Mouse (Mus musculus) megakaryocyte-erythroid progenitor cell, adult 5-6 weeks (primary cell): Measurements from ENCODE around the gene Slc19a1. TPM values are rescaled to one million over a fixed set of nuclear protein-coding genes. Genes with fewer than 3 reads are reported as not detected.

Experiments
- ATAC-seq: replicated peaks from 2 replicates; pipeline ENCODE4 v1.8.0; 2016; ENCODE audit warnings: mild to moderate bottlenecking, inconsistent platforms; ENCODE audit not compliant: severe bottlenecking, poor library complexity, low FRiP score, low TSS enrichment
- total RNA-seq, 2 experiments: library from RNA; stranded (forward) in 1 of 2; stranded (reverse) in 1 of 2; fragments of 200-1000, 215-1000 nt in 1 of 2; fragments of >200 nt in 1 of 2; fragmentation: Nextera tagmentation in 1 of 2; gene quantifications; 2 replicates each; pipeline ENCODE4 v1.2.3; 2014 to 2017

Gene Slc19a1
- total RNA-seq, 2 experiments from 2014 or later, result 29.6 to 67.9 TPM

- no peak for ATAC-seq
Observed at GRCm38 (mm10) chr10:77084568-77084967, 52.5 kb downstream of the Slc19a1 start.

DNA sequence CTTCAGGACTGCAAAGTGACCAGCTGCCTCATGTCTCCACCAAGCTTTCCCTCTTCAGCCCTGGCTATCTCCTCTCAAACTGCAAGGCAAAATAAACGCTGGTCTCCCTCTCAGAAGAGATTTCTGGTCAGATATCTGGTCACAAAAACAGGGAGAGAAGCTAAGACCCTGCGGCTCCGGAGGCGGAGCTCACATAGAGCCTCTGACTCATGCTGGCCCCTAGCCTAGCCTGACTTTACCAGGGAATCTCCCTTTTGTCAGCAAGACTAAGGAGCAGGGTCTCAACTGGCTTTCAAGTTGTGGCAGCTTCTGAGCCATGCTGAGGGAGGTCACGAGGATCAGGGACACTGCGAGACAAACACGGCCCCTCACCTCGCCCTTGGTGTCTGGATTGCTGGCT is 57.3 kb downstream of the Slc19a1 start:
- ATAC-seq, result no peak

GRCm38 (mm10) chr10:77090063-77090462 is 58.0 kb downstream of the Slc19a1 start:
- ATAC-seq, result no peak

- no peak for ATAC-seq
Observed at GRCm38 (mm10) chr10:77091538-77092097, 59.6 kb downstream of the Slc19a1 start.

DNA sequence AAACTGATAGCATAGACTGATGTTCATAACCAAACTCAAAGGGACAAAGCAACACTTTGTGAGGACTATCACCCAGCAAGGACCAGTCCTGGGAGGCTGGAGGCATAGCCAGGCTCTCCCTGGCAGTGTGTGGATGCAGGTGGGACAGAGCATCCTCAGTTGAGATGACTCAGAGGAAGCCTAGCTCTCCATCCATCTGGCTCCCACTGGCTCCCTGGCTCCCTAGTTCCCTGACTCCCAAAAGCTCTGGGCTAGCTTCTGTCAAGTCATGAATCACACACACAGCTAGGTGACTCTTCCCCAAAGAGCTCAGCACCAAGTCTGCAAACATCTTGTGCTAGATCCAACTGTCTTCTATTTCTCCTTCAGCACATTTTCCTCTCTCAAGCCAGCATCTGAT is 61.8 kb downstream of the Slc19a1 start:
- no peak for ATAC-seq

DNA sequence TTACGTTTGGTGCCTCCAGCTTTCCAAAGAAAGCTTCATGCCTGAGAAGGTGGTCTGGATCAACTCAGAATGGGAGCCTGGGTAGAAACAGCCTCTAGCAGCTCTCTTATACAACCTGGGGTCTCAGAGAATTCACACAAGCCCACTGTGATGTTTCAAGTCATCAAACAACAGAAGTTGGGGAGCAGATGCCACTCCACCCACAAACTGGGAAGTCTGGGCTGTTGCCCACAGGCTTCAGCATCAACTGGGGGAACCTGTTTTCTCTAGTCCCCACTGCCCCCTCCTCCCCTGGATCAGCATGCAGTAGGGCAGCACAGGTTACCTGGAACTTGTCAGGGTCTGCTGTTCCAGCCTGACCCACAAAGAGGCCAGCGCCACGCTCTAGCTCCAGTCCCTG is 63.6 kb downstream of the Slc19a1 start:
- no peak for ATAC-seq

- ATAC-seq, result no peak
Observed at GRCm38 (mm10) chr10:77097006-77097889, 65.2 kb downstream of the Slc19a1 start.

- no peak for ATAC-seq
Observed at GRCm38 (mm10) chr10:77097890-77098200, 65.8 kb downstream of the Slc19a1 start.

DNA sequence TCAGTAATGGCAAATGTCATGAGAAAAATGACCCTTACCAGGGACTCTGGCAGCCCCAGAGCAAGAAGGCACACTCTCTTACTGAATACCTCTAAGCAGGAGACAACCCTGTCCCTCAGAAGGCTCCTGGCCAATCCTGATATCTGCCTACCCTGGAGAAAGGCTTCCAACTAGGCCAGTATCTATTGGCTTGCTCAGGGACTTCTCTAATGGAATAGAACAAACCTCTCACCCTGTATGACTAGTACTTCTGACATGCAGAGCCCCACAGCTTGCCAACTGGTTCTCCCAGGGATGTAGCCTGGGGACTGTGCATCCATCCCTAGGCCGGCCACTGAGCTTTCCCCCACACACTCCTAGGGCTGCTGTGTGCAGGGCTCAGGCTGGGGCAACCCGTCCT is 66.6 kb downstream of the Slc19a1 start:
- no peak for ATAC-seq

- ATAC-seq, result no peak
Observed at GRCm38 (mm10) chr10:77099777-77100176, 67.7 kb downstream of the Slc19a1 start.

GRCm38 (mm10) chr10:77103689-77104088 is 71.6 kb downstream of the Slc19a1 start:
- no peak for ATAC-seq

GRCm38 (mm10) chr10:77104327-77104726 is 72.3 kb downstream of the Slc19a1 start:
- no peak for ATAC-seq

DNA sequence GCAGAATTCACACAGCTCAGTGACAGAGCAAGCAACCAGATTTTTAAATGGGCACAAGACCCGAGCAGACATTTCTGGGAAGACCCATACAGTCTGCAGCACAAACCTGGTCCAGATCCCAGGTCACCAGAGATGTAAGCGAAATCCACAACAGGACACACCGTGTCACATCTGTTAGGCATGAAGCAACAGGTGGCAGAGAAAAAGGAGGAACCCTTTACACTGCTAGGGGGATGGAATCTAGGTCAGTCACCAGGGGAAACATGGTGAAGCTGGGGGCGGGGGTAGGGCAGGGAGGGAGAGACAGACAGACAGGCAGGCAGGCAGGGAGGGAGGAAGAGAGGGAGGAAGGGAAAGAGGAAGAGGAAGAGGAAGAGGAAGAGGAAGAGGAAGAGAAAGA is 76.1 kb downstream of the Slc19a1 start:
- ATAC-seq, result no peak

GRCm38 (mm10) chr10:77110010-77110409 is 78.0 kb downstream of the Slc19a1 start:
- ATAC-seq, result no peak

Other genes starting within 250 kb of the Slc19a1 start
- gene Pcbp3, start 70.4 kb upstream of the Slc19a1 start, total RNA-seq (2014; fragmentation: Nextera tagmentation), result 16.8 and 20.1 TPM in 2 replicates
- gene Pcbp3, start 70.4 kb upstream of the Slc19a1 start, total RNA-seq (2017), result 11.1 and 15.5 TPM in 2 replicates
- 0.37 TPM in 1 of 2 replicates, not detected in the other for gene Col18a1, start 134.3 kb downstream of the Slc19a1 start, total RNA-seq (2014; fragmentation: Nextera tagmentation)
- 0.15 TPM in 1 of 2 replicates, not detected in the other for gene Col18a1, start 134.3 kb downstream of the Slc19a1 start, total RNA-seq (2017)
- gene Pofut2, start 227.0 kb downstream of the Slc19a1 start, total RNA-seq (2014; fragmentation: Nextera tagmentation), result 18.3 and 24.5 TPM in 2 replicates
- gene Pofut2, start 227.0 kb downstream of the Slc19a1 start, total RNA-seq (2017), result 7.4 and 14.8 TPM in 2 replicates